Mouse (Mus musculus): ENCODE measurements at regions not wholly inside any gene's neighbourhood (a gene's known extent, or its start where the extent isn't known, plus 50 kb on each side); places are given as distances from the start of the nearest gene placed in this dataset.

DNA sequence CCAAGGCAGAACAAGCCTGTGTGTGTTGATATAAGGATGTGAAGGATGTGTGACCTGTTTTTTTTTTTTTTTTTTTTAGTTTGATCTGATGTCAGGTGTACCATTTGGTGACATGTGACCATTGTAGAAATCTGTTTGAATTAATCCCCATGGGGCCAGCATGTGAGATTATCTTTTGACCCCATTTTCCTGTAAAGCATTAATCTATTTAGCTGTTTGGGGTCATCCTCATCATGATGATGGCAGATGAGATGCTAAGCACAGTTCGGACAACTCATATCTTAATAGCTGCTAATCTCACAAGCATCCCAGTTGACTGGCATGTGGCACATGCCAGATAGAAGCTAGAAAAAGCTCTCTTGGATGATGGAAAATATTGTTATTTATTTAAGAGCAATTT is 434.0 kb upstream of the Adgrl2 start:
- Histone ChIP-seq H3K9ac (no peak overlapping the region), H3K4me2 (replicated peaks) (no peak overlapping the region), H3K4me1 (replicated peaks) (no peaks in the 10 kb centered on the region), H3K27me3 (replicated peaks) (no peaks in the 10 kb centered on the region), H3K27ac (no peak overlapping the region), H3K9me3 (no peaks in the 10 kb centered on the region), H3K36me3 (no peaks in the 10 kb centered on the region), H3K4me3 (replicated peaks) (no peak overlapping the region)
- WGBS = 86% methylated on average over 1 of the region's 1 CpGs
- ATAC-seq = no peak

DNA sequence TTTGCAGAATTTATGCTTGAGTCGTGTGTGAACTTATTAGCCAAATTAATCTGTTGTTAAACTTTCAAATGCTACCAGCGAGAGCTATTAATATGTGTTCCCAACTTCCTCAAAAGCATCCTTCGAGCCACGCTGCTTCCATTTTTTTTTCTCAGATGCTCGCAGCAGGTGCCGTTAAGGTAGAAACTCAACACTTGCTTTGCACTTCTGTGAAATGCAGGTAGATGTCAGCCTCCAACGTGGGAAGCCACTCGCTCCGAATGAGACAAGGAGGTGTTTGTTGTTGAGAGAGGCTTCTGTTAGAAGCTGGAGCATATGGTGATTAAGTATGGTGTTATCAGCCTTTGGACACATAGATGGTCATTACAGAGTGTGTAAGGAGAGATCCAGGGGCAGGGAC is 433.1 kb upstream of the Adgrl2 start:
- H3K4me2 ChIP-seq (replicated peaks) = no peak overlapping the region
- no peaks in the 10 kb centered on the region for H3K36me3 ChIP-seq
- no peak overlapping the region for H3K27ac ChIP-seq
- no peaks in the 10 kb centered on the region for H3K9me3 ChIP-seq
- H3K4me3 ChIP-seq (replicated peaks) = no peak overlapping the region
- H3K4me1 ChIP-seq (replicated peaks) = no peaks in the 10 kb centered on the region
- H3K9ac ChIP-seq = no peak overlapping the region
- ATAC-seq = no peak
- H3K27me3 ChIP-seq (replicated peaks) = no peaks in the 10 kb centered on the region
- 63% methylated on average over 9 of the region's 9 CpGs for WGBS

DNA sequence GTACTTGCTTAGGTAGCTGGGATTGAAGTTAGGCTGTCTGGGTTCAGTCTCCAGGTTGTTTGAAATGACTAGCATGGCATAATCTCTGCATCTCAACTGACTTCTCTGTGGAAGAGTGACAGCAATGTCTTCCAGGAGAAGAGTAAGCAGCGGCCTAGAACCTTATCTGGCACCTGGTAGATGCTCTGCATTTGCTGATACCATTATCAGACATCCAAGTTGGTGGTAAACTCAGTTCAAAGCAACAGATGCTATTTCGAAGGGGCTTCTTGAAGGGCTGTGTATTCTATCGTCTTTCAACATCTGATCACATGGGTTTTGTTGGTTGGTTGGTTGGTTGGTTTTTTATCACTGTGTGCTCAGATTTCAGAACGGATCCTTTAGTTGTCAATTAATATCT is 424.7 kb upstream of the Adgrl2 start:
- no peak overlapping the region for H3K27ac ChIP-seq
- H3K27me3 ChIP-seq (replicated peaks) = no peaks in the 10 kb centered on the region
- H3K36me3 ChIP-seq = no peaks in the 10 kb centered on the region
- H3K4me2 ChIP-seq (replicated peaks) = no peak overlapping the region
- 79% methylated on average over 4 of the region's 4 CpGs for WGBS
- no peak for ATAC-seq
- H3K4me1 ChIP-seq (replicated peaks) = no peaks in the 10 kb centered on the region
- no peak overlapping the region for H3K9ac ChIP-seq
- H3K9me3 ChIP-seq = no peaks in the 10 kb centered on the region
- H3K4me3 ChIP-seq (replicated peaks) = no peak overlapping the region

DNA sequence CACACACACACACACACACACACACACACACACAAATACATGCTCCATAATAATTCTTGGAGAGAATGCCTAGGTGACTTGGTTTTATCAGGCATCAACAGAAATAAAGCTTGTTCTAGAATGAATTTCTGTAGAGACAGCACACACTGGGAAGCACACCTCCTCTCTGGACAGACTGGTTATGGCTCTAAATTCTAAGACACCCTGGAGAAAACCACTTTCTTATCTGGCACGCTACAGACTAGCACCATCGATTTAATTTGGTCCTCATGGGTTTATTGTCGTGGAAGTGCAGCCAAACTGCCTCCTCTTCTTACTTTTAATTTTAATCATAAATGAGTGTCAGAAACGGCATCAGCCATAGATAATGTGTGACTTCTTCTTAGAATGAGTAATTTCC is 422.8 kb upstream of the Adgrl2 start:
- 78% methylated on average over 4 of the region's 4 CpGs for WGBS
- H3K9me3 ChIP-seq = no peaks in the 10 kb centered on the region
- H3K9ac ChIP-seq = no peak overlapping the region
- H3K4me1 ChIP-seq (replicated peaks) = no peaks in the 10 kb centered on the region
- H3K27ac ChIP-seq = no peak overlapping the region
- H3K4me2 ChIP-seq (replicated peaks) = no peak overlapping the region
- no peak for ATAC-seq
- H3K4me3 ChIP-seq (replicated peaks) = no peak overlapping the region
- no peaks in the 10 kb centered on the region for H3K27me3 ChIP-seq (replicated peaks)
- H3K36me3 ChIP-seq = no peaks in the 10 kb centered on the region

DNA sequence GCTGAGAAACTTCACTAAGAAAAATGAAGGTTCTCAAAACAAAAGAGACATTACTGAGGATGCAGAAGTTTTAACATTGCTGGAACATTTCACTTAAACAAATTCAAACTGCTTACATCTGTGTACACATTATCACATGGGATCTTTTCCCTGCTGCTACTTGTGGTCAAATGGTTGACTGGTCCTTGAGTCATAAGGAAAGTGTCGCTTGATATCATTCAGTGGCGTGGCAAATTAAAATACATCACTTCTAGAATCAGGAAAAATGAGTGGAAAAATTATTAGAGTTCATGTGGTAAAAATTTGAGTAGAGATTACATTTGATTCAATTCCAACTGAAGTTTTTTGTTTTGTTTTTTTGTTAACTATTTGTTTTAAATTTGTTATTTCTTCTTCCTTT is 420.2 kb upstream of the Adgrl2 start:
- no peak for ATAC-seq

DNA sequence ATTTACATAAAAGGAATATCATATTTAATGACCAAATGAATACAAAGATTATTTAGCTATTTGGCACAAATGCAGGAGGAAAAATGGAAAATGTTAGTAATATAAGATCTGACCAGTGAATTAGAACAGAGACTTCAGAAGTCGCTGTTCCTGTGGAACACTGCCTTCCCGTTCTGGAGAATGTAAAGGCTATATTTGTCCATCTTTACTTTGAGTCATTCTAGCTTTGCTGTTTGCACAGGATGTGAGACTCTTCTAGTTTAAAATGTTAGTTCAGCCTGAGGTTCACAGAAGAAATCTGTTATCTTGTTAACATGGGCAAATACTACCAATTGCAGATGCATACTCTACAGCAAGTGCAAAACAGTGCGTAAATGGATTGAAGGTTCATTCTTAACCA is 418.5 kb upstream of the Adgrl2 start:
- no peak for ATAC-seq
- WGBS = 81% methylated on average over 3 of the region's 3 CpGs
- H3K9ac ChIP-seq = no peak overlapping the region
- no peak overlapping the region for H3K4me3 ChIP-seq (replicated peaks)
- no peaks in the 10 kb centered on the region for H3K27me3 ChIP-seq (replicated peaks)
- no peaks in the 10 kb centered on the region for H3K36me3 ChIP-seq
- no peaks in the 10 kb centered on the region for H3K4me1 ChIP-seq (replicated peaks)
- H3K4me2 ChIP-seq (replicated peaks) = no peak overlapping the region
- H3K9me3 ChIP-seq = no peaks in the 10 kb centered on the region
- H3K27ac ChIP-seq = no peak overlapping the region

More for the DNA sequence above, 420.2 kb upstream of the Adgrl2 start:
- H3K36me3 ChIP-seq = no peaks in the 10 kb centered on the region
- no peaks in the 10 kb centered on the region for H3K4me1 ChIP-seq (replicated peaks)
- H3K9me3 ChIP-seq = no peaks in the 10 kb centered on the region
- no peak overlapping the region for H3K9ac ChIP-seq
- no peak overlapping the region for H3K4me3 ChIP-seq (replicated peaks)
- no peak overlapping the region for H3K27ac ChIP-seq
- 94% methylated on average over 2 of the region's 2 CpGs for WGBS
- no peak overlapping the region for H3K4me2 ChIP-seq (replicated peaks)
- H3K27me3 ChIP-seq (replicated peaks) = no peaks in the 10 kb centered on the region

DNA sequence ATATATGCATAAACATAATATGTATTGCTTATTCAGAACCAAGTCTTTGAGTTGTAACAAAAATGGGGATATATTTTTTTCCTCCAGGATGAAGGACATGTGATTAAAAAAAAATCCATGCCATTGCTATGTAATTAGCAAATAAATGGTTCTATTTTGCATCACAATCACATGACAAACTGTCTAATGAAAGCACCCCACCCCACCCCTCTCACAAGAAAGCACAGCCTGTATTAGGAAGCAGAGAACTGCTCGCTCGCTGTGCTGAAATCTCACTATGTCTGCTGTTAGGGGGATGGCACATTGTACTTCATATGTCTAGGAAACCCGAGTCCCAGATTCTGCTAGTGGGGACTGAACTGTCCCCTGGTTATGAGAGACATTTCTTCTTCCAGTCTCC is 415.5 kb upstream of the Adgrl2 start:
- H3K36me3 ChIP-seq = no peaks in the 10 kb centered on the region
- no peak for ATAC-seq
- 77% methylated on average over 3 of the region's 3 CpGs for WGBS

DNA sequence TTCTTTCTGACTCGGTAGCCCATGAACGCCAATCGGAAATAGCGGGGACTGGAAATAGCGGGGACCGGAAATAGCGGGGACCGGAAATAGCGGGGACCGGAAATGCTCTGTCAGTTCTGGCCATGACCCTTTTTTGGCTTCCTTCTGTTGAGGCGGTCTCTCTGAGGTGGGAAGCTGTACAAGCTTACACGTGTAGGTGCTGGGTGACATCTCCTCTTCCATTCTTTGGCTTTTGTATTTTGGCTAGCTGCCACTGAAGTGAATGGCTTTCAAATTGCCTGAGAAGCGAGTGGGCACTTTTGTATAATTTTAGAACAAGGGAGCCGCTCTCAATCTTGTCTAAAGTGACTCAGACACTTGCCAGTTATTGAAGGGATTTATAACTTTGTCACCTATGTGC is 414.3 kb upstream of the Adgrl2 start:
- H3K27me3 ChIP-seq (replicated peaks) = no peaks in the 10 kb centered on the region
- no peak overlapping the region for H3K4me2 ChIP-seq (replicated peaks)
- H3K9ac ChIP-seq = no peak overlapping the region
- no peaks in the 10 kb centered on the region for H3K4me1 ChIP-seq (replicated peaks)
- H3K9me3 ChIP-seq = no peaks in the 10 kb centered on the region
- H3K36me3 ChIP-seq = no peaks in the 10 kb centered on the region
- H3K27ac ChIP-seq = no peak overlapping the region
- no peak overlapping the region for H3K4me3 ChIP-seq (replicated peaks)
- 91% methylated on average over 14 of the region's 14 CpGs for whole genome bisulfite sequencing
- ATAC-seq = no peak

More for the DNA sequence above, 415.5 kb upstream of the Adgrl2 start:
- Histone ChIP-seq H3K27ac (no peak overlapping the region), H3K27me3 (replicated peaks) (no peaks in the 10 kb centered on the region), H3K9ac (no peak overlapping the region), H3K4me3 (replicated peaks) (no peak overlapping the region), H3K4me1 (replicated peaks) (no peaks in the 10 kb centered on the region), H3K4me2 (replicated peaks) (no peak overlapping the region), H3K9me3 (no peaks in the 10 kb centered on the region)

DNA sequence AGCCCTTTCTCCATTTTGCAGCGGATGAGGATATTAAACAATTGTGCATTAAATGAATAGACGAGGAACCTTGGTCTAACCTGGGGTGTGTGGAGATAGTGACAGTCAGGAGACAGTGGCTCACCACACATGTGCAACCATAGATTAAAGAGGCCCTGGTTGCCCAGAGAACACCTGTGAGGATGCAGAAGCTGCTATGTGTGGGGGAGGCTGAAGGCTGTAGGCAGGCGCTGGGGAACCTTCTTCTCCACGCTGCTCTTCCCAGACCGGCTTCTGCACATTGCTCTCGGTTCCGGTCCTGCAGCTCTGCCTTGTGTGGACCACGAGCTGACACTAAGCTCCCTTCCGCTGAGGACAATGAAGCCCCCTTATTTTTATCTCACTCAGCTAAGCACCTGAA is 412.1 kb upstream of the Adgrl2 start:
- H3K27me3 ChIP-seq (replicated peaks) = no peaks in the 10 kb centered on the region
- no peak for ATAC-seq
- no peak overlapping the region for H3K27ac ChIP-seq
- no peak overlapping the region for H3K4me2 ChIP-seq (replicated peaks)
- no peaks in the 10 kb centered on the region for H3K9me3 ChIP-seq
- H3K4me1 ChIP-seq (replicated peaks) = no peaks in the 10 kb centered on the region
- 76% methylated on average over 9 of the region's 9 CpGs for WGBS
- H3K4me3 ChIP-seq (replicated peaks) = no peak overlapping the region
- no peak overlapping the region for H3K9ac ChIP-seq
- no peaks in the 10 kb centered on the region for H3K36me3 ChIP-seq

DNA sequence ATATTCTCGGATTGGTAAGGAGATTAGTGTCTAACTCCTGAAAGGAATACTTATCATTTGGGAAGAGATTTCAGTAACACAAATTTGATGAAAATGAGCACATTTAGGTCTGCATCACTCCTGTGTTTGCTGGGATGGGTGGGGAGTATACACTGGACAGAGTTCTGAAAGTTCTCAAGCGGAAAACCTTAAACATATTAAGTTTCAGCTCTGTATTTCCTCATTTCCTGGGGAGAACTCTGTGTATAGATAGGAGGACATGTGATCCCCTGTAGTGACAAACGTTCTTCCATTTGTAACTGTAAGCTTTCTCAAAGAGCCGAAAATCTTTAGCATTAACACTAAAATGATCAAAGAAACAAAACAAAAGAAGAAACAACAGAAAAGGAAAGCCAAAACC is 404.7 kb upstream of the Adgrl2 start:
- Histone ChIP-seq H3K4me1 (replicated peaks) (no peaks in the 10 kb centered on the region), H3K9ac (no peak overlapping the region), H3K9me3 (no peaks in the 10 kb centered on the region), H3K27me3 (replicated peaks) (no peaks in the 10 kb centered on the region), H3K36me3 (no peaks in the 10 kb centered on the region), H3K4me2 (replicated peaks) (no peak overlapping the region), H3K4me3 (replicated peaks) (no peak overlapping the region), H3K27ac (no peak overlapping the region)
- no peak for ATAC-seq
- WGBS = 48% methylated on average over 4 of the region's 4 CpGs

DNA sequence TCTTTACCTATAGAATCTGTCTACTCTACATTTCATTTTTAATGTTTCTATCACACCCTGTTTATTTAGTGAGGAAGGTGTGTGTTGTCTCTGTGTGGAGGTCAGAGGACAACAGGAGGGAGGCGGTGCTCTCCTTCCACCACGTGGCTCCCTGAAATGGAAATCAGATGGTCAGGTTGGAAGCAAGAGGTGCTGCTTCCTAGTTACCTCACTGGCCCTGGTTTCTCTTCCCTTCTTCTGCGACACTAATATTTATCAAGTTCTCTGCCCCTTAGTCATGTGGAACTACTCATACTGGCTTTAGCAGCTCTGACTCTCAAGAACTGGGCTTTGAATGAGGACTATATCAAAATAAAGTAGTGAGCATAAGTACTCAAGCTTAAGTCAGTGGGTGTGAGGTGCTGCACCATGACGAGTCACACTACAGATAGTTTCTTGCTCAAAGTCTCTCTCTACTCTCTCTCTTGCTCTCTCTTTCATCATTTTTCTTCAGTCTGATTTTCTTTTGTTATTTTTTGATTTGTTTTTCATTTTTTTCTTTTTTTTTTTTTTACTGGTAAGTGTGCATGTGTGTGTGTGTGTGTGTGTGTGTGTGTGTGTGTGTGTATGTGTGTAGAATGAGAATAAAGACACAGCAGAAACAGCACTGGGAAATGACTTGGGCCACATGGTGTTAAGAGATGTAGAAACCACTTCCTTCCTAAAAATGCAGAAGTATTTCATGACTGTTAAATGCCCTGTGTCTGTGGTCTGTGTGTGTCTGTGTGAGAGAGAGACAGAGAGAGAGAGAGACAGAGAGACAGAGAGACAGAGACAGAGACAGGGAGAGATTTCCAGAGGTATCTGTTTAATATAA is 403.2 kb upstream of the Adgrl2 start:
- H3K27ac ChIP-seq = no peak overlapping the region
- H3K36me3 ChIP-seq = no peaks in the 10 kb centered on the region
- no peak overlapping the region for H3K4me3 ChIP-seq (replicated peaks)
- H3K9me3 ChIP-seq = no peaks in the 10 kb centered on the region
- WGBS = 69% methylated on average over 4 of the region's 4 CpGs
- no peak overlapping the region for H3K4me2 ChIP-seq (replicated peaks)
- H3K4me1 ChIP-seq (replicated peaks) = no peaks in the 10 kb centered on the region
- H3K9ac ChIP-seq = no peak overlapping the region
- no peaks in the 10 kb centered on the region for H3K27me3 ChIP-seq (replicated peaks)
- ATAC-seq = no peak

DNA sequence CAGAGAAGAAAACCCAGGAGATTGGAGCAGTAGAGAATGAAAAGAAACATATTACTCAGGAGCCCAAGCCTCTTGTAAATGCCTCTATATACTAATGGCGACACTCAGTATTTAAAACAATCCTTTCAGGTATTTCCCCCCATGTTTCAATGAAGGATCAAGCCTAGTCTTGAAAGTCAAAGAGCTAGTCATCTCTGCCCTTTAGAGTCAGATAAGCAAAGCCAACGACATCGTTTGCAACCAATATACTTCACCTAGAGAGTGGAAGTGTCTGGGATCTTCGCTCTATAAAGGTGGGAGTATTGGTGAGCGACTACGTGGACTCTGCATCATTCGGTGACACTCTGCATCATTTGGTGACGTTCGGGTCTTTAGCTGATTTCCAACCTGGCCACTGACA is 401.8 kb upstream of the Adgrl2 start:
- H3K4me2 ChIP-seq (replicated peaks) = no peak overlapping the region
- ATAC-seq = no peak
- H3K36me3 ChIP-seq = no peaks in the 10 kb centered on the region
- no peak overlapping the region for H3K4me3 ChIP-seq (replicated peaks)
- H3K4me1 ChIP-seq (replicated peaks) = no peaks in the 10 kb centered on the region
- no peak overlapping the region for H3K9ac ChIP-seq
- H3K27ac ChIP-seq = no peak overlapping the region
- no peaks in the 10 kb centered on the region for H3K27me3 ChIP-seq (replicated peaks)
- H3K9me3 ChIP-seq = no peaks in the 10 kb centered on the region
- WGBS = 94% methylated on average over 9 of the region's 9 CpGs

DNA sequence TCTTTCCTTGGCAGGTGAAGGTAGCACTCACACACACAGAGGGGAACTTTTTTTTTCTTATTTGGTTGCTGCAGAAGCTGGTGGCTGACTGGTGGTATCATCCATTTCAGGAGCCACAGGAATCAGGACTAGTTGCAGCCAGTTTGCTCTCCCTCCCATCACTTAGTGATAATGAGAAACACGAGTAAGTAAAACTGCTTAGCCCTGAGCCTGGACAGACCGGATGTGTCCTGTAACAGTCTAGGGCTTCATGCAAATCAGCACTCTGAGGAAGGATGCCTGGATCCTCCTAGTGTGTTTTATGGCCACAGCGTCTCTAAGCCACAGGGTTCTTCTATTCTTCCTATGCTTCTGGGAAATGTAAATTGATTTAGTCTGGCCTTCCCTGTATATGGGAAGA is 397.2 kb upstream of the Adgrl2 start:
- Histone ChIP-seq H3K4me1 (replicated peaks) (no peaks in the 10 kb centered on the region), H3K36me3 (no peaks in the 10 kb centered on the region), H3K27me3 (replicated peaks) (no peaks in the 10 kb centered on the region), H3K27ac (no peak overlapping the region), H3K4me3 (replicated peaks) (no peak overlapping the region), H3K9me3 (no peaks in the 10 kb centered on the region), H3K9ac (no peak overlapping the region), H3K4me2 (replicated peaks) (no peak overlapping the region)
- no peak; the same call in 1 of the 2 replicates for ATAC-seq
- WGBS = 21% methylated on average over 3 of the region's 3 CpGs

Measured in intestine, embryonic 15.5 days (tissue).